Mouse (Mus musculus): ENCODE measurements at regions not wholly inside any gene's neighbourhood (a gene's known extent, or its start where the extent isn't known, plus 50 kb on each side); places are given as distances from the start of the nearest gene placed in this dataset.
A peak's percentile ranks its signal among the peaks of the same experiment; 100 is the strongest.

DNA sequence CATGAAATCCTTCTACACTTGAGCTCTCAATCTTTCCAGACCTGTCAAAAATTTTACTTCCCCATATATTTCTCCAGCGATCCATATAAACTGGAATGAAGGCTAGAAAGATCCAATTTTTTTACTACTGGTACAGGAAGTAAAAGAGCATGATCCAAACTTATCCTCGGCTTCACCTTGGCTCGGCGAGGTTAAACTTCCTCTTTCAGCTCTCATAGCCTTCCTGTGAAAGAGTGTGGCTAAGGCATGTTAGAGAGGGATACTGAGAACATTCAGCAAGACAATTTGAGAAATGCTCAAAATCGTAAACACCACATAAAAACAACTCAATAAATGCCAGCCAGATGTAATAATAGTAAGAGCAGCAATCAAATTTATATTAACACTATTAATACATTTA lies 380.3 kb upstream of the Cblb start:
- no peaks in the 10 kb centered on the region for H3K4me1 ChIP-seq (ENCODE audit: insufficient read depth, low read depth, low read length)
- no peak for TF ChIP-seq CTCF (IDR thresholded peaks at IDR 0.05)
- TF ChIP-seq EP300 (IDR thresholded peaks at IDR 0.05), result no peak
- ATAC-seq, result no peak
- no peak overlapping the region for H3K9ac ChIP-seq (replicated peaks; ENCODE audit: low read depth)
- no peak overlapping the region for H3K27ac ChIP-seq (ENCODE audit: low read length)
- H3K36me3 ChIP-seq (ENCODE audit: insufficient read depth, low read length), result no peaks in the 10 kb centered on the region
- 71% methylated on average over 5 of the region's 5 CpGs for WGBS
- DNase-seq (ENCODE audit: low spot score), result no peak
- no peaks in the 10 kb centered on the region for H3K9me3 ChIP-seq (ENCODE audit: low read length)
- H3K27me3 ChIP-seq (replicated peaks; ENCODE audit: insufficient read depth, low read length), result no peaks in the 10 kb centered on the region
- H3K4me2 ChIP-seq (replicated peaks; ENCODE audit: low read depth, low read length), result no peak overlapping the region
- H3K4me3 ChIP-seq (ENCODE audit: low read depth, low read length), result no peak overlapping the region

DNA sequence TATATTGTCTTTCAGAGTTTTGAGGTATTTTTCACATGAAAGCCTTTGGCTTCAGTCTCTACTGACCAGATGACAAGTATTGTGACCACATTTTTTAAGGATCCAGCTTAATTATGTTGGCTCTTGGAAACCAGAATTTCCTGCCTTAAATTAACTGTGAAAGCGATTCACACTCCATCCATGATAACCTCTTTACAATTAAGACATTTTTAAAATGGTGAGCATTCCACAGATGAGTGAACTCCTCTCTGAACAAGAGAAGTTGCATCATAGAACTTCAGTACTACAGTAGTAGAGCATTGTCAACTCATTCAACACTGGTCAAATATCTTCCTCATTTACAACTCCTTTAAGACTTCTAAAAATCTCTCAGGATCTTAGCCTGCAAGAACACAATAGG lies 369.3 kb upstream of the Cblb start:
- TF ChIP-seq EP300 (IDR thresholded peaks at IDR 0.05) (peak; percentile 29; the same call in 1 of the 2 replicates), CTCF (IDR thresholded peaks at IDR 0.05) (no peak)
- H3K36me3 ChIP-seq (ENCODE audit: insufficient read depth, low read length), result no peaks in the 10 kb centered on the region
- DNase-seq (ENCODE audit: low spot score) (peak; percentile 58), ATAC-seq (peak; percentile 73)
- WGBS, result 59% methylated on average over 1 of the region's 1 CpGs
- H3K4me1 ChIP-seq (ENCODE audit: insufficient read depth, low read depth, low read length), result no peaks in the 10 kb centered on the region
- no peak overlapping the region for H3K4me2 ChIP-seq (replicated peaks; ENCODE audit: low read depth, low read length)
- H3K9ac ChIP-seq (replicated peaks; ENCODE audit: low read depth), result no peak overlapping the region
- 0 out of 2 replicates have a peak overlapping the region, but pooled peaks have one; percentile 20 for H3K27ac ChIP-seq (ENCODE audit: low read length)
- no peaks in the 10 kb centered on the region for H3K9me3 ChIP-seq (ENCODE audit: low read length)
- no peak overlapping the region for H3K4me3 ChIP-seq (ENCODE audit: low read depth, low read length)
- H3K27me3 ChIP-seq (replicated peaks; ENCODE audit: insufficient read depth, low read length), result no peaks in the 10 kb centered on the region

DNA sequence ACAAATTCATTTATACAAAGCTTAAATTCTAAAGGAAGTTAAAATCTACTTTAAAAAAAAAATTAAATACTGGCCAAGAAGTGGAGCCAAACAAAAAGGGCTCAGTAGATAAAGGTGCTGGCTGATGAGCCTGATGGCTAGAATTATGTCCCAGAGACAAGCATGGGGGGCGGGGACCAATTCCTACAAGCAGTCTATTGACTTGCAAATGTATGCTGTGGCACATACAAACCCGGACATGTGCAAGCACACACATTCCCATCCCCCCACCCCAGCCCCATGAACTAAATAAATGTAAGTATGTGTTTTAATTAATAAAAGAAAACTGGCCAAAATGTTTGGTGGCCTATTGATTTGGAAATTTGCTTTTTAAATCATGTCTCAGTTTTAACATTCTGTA lies 366.7 kb upstream of the Cblb start:
- Histone ChIP-seq H3K27ac (ENCODE audit: low read length) (no peak overlapping the region), H3K36me3 (ENCODE audit: insufficient read depth, low read length) (no peaks in the 10 kb centered on the region), H3K9ac (replicated peaks; ENCODE audit: low read depth) (no peak overlapping the region), H3K27me3 (replicated peaks; ENCODE audit: insufficient read depth, low read length) (no peaks in the 10 kb centered on the region), H3K4me3 (ENCODE audit: low read depth, low read length) (no peak overlapping the region), H3K4me1 (ENCODE audit: insufficient read depth, low read depth, low read length) (no peaks in the 10 kb centered on the region), H3K9me3 (ENCODE audit: low read length) (no peaks in the 10 kb centered on the region), H3K4me2 (replicated peaks; ENCODE audit: low read depth, low read length) (no peak overlapping the region)
- ATAC-seq, result no peak
- WGBS, result 73% methylated on average over 2 of the region's 2 CpGs
- TF ChIP-seq EP300 (IDR thresholded peaks at IDR 0.05) (no peak), CTCF (IDR thresholded peaks at IDR 0.05) (no peak)
- DNase-seq (ENCODE audit: low spot score), result no peak

DNA sequence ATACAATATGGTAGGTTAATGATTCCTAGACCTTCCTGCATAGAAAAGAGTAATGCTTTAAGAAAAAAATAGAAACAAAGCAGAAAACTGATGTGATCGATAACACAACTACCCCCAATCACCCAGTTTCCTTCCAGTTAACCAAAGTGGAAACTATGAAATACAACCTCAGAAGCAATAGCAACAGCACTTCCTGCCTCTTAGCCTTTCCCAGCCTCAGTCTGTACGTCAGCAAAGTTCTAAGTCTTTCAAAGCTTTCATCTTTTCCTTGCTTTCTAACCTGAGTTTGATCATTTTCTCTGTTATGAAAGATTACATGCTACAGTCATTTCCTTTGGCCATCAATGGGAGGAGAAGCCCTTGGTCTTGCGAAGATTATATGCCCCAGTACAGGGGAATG lies 355.9 kb upstream of the Cblb start:
- WGBS, result 77% methylated on average over 3 of the region's 3 CpGs
- no peak for ATAC-seq
- DNase-seq (ENCODE audit: low spot score), result no peak
- H3K36me3 ChIP-seq (ENCODE audit: insufficient read depth, low read length), result no peaks in the 10 kb centered on the region
- no peak overlapping the region for H3K4me3 ChIP-seq (ENCODE audit: low read depth, low read length)
- H3K27ac ChIP-seq (ENCODE audit: low read length), result no peak overlapping the region
- no peak for TF ChIP-seq EP300 (IDR thresholded peaks at IDR 0.05)
- no peak for TF ChIP-seq CTCF (IDR thresholded peaks at IDR 0.05)
- H3K4me2 ChIP-seq (replicated peaks; ENCODE audit: low read depth, low read length), result no peak overlapping the region
- no peaks in the 10 kb centered on the region for H3K27me3 ChIP-seq (replicated peaks; ENCODE audit: insufficient read depth, low read length)
- no peaks in the 10 kb centered on the region for H3K4me1 ChIP-seq (ENCODE audit: insufficient read depth, low read depth, low read length)
- H3K9ac ChIP-seq (replicated peaks; ENCODE audit: low read depth), result no peak overlapping the region
- H3K9me3 ChIP-seq (ENCODE audit: low read length), result no peaks in the 10 kb centered on the region

DNA sequence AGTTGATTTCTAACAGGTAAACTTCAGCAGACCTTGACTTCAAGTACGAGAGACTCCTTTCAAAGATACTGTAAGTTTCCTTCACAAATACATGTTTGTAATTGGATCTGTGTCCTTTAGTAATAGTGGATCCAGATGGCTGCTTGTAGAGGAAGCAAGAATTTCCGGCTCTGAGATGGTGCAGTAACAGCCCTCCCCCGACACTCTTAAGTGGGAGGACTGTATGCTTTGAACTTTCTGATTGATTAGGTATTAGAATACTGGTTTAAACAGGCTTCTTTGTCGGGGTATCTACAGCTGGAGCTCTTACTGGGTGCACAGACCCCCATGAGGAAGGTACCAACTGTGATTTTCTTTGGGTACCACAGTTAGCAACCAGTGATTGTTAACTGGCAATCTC lies 355.0 kb upstream of the Cblb start:
- Histone ChIP-seq H3K4me2 (replicated peaks; ENCODE audit: low read depth, low read length) (no peak overlapping the region), H3K9ac (replicated peaks; ENCODE audit: low read depth) (no peak overlapping the region), H3K27me3 (replicated peaks; ENCODE audit: insufficient read depth, low read length) (no peaks in the 10 kb centered on the region), H3K27ac (ENCODE audit: low read length) (no peak overlapping the region), H3K36me3 (ENCODE audit: insufficient read depth, low read length) (no peaks in the 10 kb centered on the region), H3K4me1 (ENCODE audit: insufficient read depth, low read depth, low read length) (no peaks in the 10 kb centered on the region), H3K4me3 (ENCODE audit: low read depth, low read length) (no peak overlapping the region), H3K9me3 (ENCODE audit: low read length) (no peaks in the 10 kb centered on the region)
- no peak for ATAC-seq
- 11% methylated on average over 4 of the region's 4 CpGs for WGBS
- no peak for TF ChIP-seq CTCF (IDR thresholded peaks at IDR 0.05)
- no peak for TF ChIP-seq EP300 (IDR thresholded peaks at IDR 0.05)
- no peak for DNase-seq (ENCODE audit: low spot score)

DNA sequence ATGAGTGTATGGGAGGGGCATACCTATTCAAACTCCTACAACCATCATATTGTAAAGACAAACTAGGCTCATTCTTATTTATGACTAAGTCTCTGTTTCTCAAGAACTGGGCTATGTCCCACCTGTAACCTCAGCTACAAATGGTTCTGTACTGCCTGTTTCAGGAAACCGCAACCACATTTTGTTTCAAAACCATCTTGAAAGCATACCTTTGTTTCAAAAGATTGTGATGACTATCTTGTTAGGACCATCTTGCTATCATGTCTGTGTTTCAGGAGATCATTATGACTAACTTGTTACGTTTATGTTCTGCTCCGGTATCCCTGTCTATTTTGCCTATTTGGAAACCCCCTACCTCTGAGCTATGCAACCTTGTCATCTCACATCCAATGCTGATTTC lies 340.2 kb upstream of the Cblb start:
- TF ChIP-seq EP300 (IDR thresholded peaks at IDR 0.05), result no peak
- TF ChIP-seq CTCF (IDR thresholded peaks at IDR 0.05), result no peak
- DNase-seq (ENCODE audit: low spot score) (no peak), ATAC-seq (no peak)
- no peak overlapping the region for H3K4me2 ChIP-seq (replicated peaks; ENCODE audit: low read depth, low read length)
- no peaks in the 10 kb centered on the region for H3K4me1 ChIP-seq (ENCODE audit: insufficient read depth, low read depth, low read length)
- no peaks in the 10 kb centered on the region for H3K36me3 ChIP-seq (ENCODE audit: insufficient read depth, low read length)
- no peaks in the 10 kb centered on the region for H3K27me3 ChIP-seq (replicated peaks; ENCODE audit: insufficient read depth, low read length)
- whole genome bisulfite sequencing, result 91% methylated on average over 3 of the region's 3 CpGs
- H3K4me3 ChIP-seq (ENCODE audit: low read depth, low read length), result no peak overlapping the region
- H3K27ac ChIP-seq (ENCODE audit: low read length), result no peak overlapping the region
- no peak overlapping the region for H3K9ac ChIP-seq (replicated peaks; ENCODE audit: low read depth)
- no peaks in the 10 kb centered on the region for H3K9me3 ChIP-seq (ENCODE audit: low read length)

DNA sequence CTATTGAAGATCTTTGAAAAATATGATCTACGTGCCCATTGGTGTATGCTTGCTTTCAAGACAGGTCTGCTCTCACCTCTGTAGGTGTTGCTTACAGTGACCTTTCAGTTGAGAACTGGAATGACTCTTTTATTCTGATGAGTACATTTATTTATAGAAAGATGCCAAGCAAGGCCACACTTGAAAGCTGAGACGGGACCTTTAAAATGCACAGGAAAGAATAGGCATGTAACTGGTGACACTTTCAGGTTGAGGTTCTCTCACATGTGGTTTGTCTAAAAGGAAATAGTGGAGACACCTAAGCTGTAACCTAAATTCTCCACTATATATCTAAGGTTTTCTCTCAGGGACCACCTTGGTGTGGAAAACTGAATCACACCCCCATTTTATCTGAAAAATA lies 326.0 kb upstream of the Cblb start:
- no peak overlapping the region for H3K9ac ChIP-seq (replicated peaks; ENCODE audit: low read depth)
- 51% methylated on average over 2 of the region's 2 CpGs for WGBS
- no peak overlapping the region for H3K4me2 ChIP-seq (replicated peaks; ENCODE audit: low read depth, low read length)
- H3K9me3 ChIP-seq (ENCODE audit: low read length), result no peaks in the 10 kb centered on the region
- no peak overlapping the region for H3K27ac ChIP-seq (ENCODE audit: low read length)
- ATAC-seq (no peak), DNase-seq (ENCODE audit: low spot score) (no peak)
- no peaks in the 10 kb centered on the region for H3K36me3 ChIP-seq (ENCODE audit: insufficient read depth, low read length)
- H3K27me3 ChIP-seq (replicated peaks; ENCODE audit: insufficient read depth, low read length), result no peaks in the 10 kb centered on the region
- TF ChIP-seq CTCF (IDR thresholded peaks at IDR 0.05) (no peak), EP300 (IDR thresholded peaks at IDR 0.05) (no peak)
- no peak overlapping the region for H3K4me3 ChIP-seq (ENCODE audit: low read depth, low read length)
- H3K4me1 ChIP-seq (ENCODE audit: insufficient read depth, low read depth, low read length), result no peaks in the 10 kb centered on the region

Measured in lung, postnatal 0 days (tissue).